Mouse (Mus musculus) liver, embryonic 15.5 days (tissue): ENCODE measurements at regions not wholly inside any gene's neighbourhood (a gene's known extent, or its start where the extent isn't known, plus 50 kb on each side); places are given as distances from the start of the nearest gene placed in this dataset.

Source experiments
- ATAC-seq: fragments of 200-750 bp; cut with Nextera tagmentation; 2 replicates; pipeline ENCODE4 v1.8.0; 2017; ENCODE audit warnings: moderate number of reproducible peaks, mild to moderate bottlenecking, moderate library complexity; ENCODE audit not compliant: insufficient read depth
- H3K27ac ChIP-seq: fragments of 300-500 bp; sonication (generic); replicated peaks from 2 replicates; pipeline ENCODE4 v1.5.1; 2015; ENCODE audit warnings: mild to moderate bottlenecking, inconsistent platforms
- H3K27me3 ChIP-seq: fragments of 300-500 bp; sonication (generic); 2 replicates; pipeline ENCODE4 v1.6.1; 2015; ENCODE audit warnings: mild to moderate bottlenecking, inconsistent platforms
- H3K36me3 ChIP-seq: fragments of 300-500 bp; sonication (generic); replicated peaks from 2 replicates; pipeline ENCODE4 v1.6.1; 2015; ENCODE audit warnings: moderate library complexity, mild to moderate bottlenecking, inconsistent platforms
- H3K4me1 ChIP-seq: fragments of 300-500 bp; sonication (generic); replicated peaks from 2 replicates; pipeline ENCODE4 v1.6.1; 2015; ENCODE audit warnings: inconsistent platforms
- H3K4me2 ChIP-seq: fragments of 300-500 bp; sonication (generic); 2 replicates; pipeline ENCODE4 v1.6.1; 2015; ENCODE audit warnings: moderate library complexity, mild to moderate bottlenecking, inconsistent platforms
- H3K4me3 ChIP-seq: fragments of 300-500 bp; sonication (generic); replicated peaks from 2 replicates; pipeline ENCODE4 v1.5.1; 2015; ENCODE audit warnings: mild to moderate bottlenecking, inconsistent platforms
- H3K9ac ChIP-seq: fragments of 300-500 bp; sonication (generic); 2 replicates; pipeline ENCODE4 v1.6.1; 2015; ENCODE audit warnings: moderate library complexity, mild to moderate bottlenecking, inconsistent platforms
- H3K9me3 ChIP-seq: fragments of 300-500 bp; sonication (generic); replicated peaks from 2 replicates; pipeline ENCODE4 v1.6.1; 2016; ENCODE audit warnings: inconsistent platforms
- WGBS: fragments of 180-500 bp; shearing (Covaris S2); methylation state at CpG from one replicate; pipeline ENCODE4 v1.1.7; 2015; ENCODE audit warnings: mixed read lengths; ENCODE audit not compliant: insufficient replicate concordance; 5-methylcytosine and 5-hydroxymethylcytosine counted together

DNA sequence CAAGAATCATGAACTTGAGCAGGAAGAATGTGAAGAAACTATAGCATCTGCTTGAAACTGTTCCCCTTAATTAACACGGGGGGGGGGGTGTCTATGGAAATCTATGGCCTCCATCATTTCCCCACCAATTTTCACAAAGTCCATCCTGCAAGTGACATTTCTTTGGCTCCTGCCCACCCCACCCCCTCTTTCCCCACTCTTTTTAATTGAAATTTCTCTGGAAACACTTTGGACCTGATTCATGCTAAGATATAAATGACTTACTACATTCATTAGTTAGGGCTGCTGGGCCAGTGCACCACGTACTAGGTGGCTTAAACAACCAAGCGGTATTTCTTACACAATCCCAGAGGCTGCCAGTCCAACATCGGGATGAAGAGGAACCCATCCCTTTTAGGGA is 169.4 kb downstream of the Sox9 start:
- H3K36me3 ChIP-seq = no peaks in the 10 kb centered on the region
- H3K27ac ChIP-seq = no peak overlapping the region
- no peak overlapping the region for H3K4me2 ChIP-seq
- no peak overlapping the region for H3K4me3 ChIP-seq
- WGBS = 46% methylated on average over 4 of the region's 4 CpGs
- no peaks in the 10 kb centered on the region for H3K9me3 ChIP-seq
- no peaks in the 10 kb centered on the region for H3K27me3 ChIP-seq
- no peak for ATAC-seq
- H3K4me1 ChIP-seq = no peaks in the 10 kb centered on the region
- no peak overlapping the region for H3K9ac ChIP-seq

DNA sequence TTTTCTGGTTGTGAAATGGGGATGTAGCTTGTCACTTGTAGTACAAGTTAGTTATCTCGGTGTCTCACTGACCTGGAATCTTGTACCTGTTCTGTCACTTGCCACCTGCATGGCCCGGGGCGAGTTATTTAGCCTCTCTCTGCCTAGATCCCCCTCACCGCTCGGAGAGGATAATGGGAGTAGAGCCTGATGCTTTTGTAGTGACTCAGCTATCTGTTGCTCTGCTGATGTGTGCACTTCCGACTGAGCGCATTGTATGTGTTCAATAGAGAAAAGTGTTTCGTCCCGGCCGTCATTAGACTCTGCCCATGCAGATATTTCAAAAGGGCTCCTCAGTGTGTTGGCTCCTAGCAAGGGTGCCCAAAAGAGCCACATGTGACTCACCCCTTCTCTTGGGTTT is 170.3 kb downstream of the Sox9 start:
- Histone ChIP-seq H3K4me3 (no peak overlapping the region), H3K4me1 (no peaks in the 10 kb centered on the region), H3K9ac (no peak overlapping the region), H3K4me2 (no peak overlapping the region), H3K27ac (no peak overlapping the region), H3K9me3 (no peaks in the 10 kb centered on the region), H3K36me3 (no peaks in the 10 kb centered on the region), H3K27me3 (no peaks in the 10 kb centered on the region)
- ATAC-seq = no peak
- 66% methylated on average over 10 of the region's 10 CpGs for WGBS

GRCm38 (mm10) chr11:112953491-112953890 is 171.5 kb downstream of the Sox9 start:
- Histone ChIP-seq H3K4me3 (no peak overlapping the region), H3K36me3 (no peaks in the 10 kb centered on the region), H3K4me1 (no peaks in the 10 kb centered on the region), H3K9ac (no peak overlapping the region), H3K27ac (no peak overlapping the region), H3K4me2 (no peak overlapping the region), H3K27me3 (no peaks in the 10 kb centered on the region), H3K9me3 (no peaks in the 10 kb centered on the region)
- ATAC-seq = no peak
- 59% methylated on average over 4 of the region's 4 CpGs for WGBS

- Histone ChIP-seq H3K4me1 (no peaks in the 10 kb centered on the region), H3K9me3 (no peaks in the 10 kb centered on the region), H3K27ac (no peak overlapping the region), H3K36me3 (no peaks in the 10 kb centered on the region), H3K4me3 (no peak overlapping the region), H3K4me2 (no peak overlapping the region), H3K9ac (no peak overlapping the region), H3K27me3 (no peaks in the 10 kb centered on the region; the same call in 1 of the 2 replicates)
- 50% methylated on average over 5 of the region's 5 CpGs for WGBS
- ATAC-seq = no peak
Observed at GRCm38 (mm10) chr11:112956748-112957440, 174.9 kb downstream of the Sox9 start.

DNA sequence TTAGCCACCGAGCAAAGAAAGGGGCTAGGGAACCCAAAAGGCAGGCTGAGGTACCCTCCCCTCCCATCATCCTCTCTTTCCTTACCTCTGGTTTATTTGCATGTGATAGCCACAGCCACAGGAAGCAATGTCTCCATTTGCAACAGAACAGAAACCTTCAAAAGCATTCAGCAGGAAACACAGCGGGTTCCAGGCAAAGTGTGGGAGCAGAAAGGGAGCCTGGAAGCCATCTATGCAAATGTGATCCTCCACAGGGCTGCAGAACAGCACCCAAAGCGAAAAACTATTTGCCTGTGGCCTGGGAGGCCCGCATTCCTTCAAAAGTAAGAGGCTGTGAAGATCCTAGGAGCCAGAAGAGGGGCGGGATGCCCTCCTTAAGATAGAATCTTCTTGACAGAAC is 177.6 kb downstream of the Sox9 start:
- H3K27me3 ChIP-seq = no peaks in the 10 kb centered on the region; the same call in 1 of the 2 replicates
- no peaks in the 10 kb centered on the region for H3K36me3 ChIP-seq
- no peak overlapping the region for H3K27ac ChIP-seq
- H3K9ac ChIP-seq = no peak overlapping the region
- no peaks in the 10 kb centered on the region for H3K9me3 ChIP-seq
- H3K4me2 ChIP-seq = no peak overlapping the region
- WGBS = 5% methylated on average over 5 of the region's 5 CpGs
- no peaks in the 10 kb centered on the region for H3K4me1 ChIP-seq
- no peak for ATAC-seq
- H3K4me3 ChIP-seq = no peak overlapping the region

DNA sequence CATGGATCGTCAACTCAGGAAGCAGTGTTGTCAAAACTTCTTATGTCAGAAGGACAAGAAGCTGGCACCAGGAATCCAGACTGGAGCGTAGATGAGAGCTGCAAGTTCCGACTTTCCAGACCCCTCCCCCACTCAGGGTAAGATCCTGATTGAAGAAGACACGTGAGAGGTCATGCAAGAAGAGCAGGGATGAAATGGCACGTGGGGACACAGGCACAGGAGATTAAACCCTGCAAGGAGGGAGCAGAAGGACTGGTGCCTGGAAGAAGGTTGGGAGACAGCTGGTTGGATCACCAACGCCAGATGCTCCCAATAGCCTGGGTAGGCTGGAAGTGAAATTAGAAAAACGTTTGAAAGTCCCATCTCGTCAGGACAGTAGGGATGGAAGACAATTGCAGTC is 191.3 kb downstream of the Sox9 start:
- ATAC-seq = no peak
- Histone ChIP-seq H3K27ac (no peak overlapping the region), H3K9ac (no peak overlapping the region), H3K9me3 (no peaks in the 10 kb centered on the region), H3K4me1 (no peaks in the 10 kb centered on the region), H3K27me3 (peaks cover 14% of the 10 kb centered on the region), H3K4me3 (no peak overlapping the region), H3K4me2 (no peak overlapping the region), H3K36me3 (no peaks in the 10 kb centered on the region)
- 46% methylated on average over 8 of the region's 8 CpGs for WGBS

DNA sequence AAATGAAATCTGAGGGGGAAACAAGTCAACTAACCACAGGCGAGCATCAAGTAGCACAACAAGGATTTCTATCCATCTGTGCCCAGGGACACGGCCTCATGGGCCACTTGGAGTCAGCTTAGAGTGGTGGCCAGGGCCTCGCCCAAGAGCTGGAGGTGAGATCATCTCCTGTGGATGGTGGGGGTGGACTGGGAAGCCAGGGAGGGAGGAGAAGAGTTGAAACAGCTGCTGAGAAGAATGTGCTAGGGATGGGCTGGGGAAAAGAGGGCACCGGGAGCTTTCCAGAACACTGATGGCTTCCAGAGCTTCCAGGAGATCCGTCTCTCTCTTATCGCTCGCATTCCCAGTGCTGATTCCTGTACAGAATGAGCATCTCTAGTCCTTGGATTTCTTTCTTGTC is 192.9 kb downstream of the Sox9 start:
- Histone ChIP-seq H3K4me3 (no peak overlapping the region), H3K9me3 (no peaks in the 10 kb centered on the region), H3K27me3 (peaks cover 20% of the 10 kb centered on the region), H3K4me1 (no peaks in the 10 kb centered on the region), H3K4me2 (no peak overlapping the region), H3K36me3 (no peaks in the 10 kb centered on the region), H3K27ac (no peak overlapping the region), H3K9ac (no peak overlapping the region)
- ATAC-seq = no peak
- 77% methylated on average over 7 of the region's 7 CpGs for WGBS

DNA sequence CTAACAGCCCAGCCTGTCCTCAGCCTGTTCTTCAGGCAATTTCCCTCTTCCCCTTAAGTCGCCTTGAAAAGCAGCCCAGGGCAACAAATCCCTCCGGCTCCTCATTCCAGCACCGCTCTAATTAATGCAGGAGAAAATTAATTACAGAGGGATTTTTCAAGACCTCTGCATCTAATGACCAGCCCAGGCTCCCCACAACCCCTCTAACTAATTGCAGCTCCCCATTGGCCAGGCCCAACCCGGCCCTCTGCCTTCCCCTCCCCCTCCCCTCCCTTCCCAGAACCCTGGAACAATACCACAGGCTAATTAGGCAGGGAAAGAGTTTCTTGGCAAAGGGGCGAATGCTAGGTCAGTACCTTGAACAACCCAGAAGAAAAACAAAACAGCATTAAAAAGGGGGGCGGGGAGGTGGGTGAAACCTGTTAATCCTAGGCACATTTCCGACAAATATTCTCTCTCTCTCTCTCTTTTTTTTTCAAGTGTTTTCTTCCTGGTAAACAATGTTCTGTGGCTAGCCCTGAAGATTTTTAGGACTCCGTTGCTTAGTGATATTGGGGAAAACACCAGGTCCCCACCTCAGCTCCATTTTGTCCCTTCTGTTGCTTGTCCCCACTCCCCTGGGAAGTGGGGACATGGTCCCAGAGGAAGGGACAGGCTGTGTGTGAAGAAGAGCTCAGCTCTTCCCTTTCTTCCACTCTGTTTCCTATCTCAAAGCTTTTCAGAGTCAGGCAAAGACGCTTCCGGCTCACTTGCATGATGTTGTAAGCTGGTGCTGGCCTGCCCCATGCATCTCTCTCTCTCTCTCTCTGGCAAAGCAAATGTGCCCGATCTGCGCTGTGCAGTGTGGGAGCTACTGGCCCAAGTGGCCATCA is 195.1 kb downstream of the Sox9 start:
- Histone ChIP-seq H3K9ac (no peak overlapping the region), H3K4me2 (no peak overlapping the region), H3K4me3 (no peak overlapping the region), H3K36me3 (no peaks in the 10 kb centered on the region), H3K4me1 (no peaks in the 10 kb centered on the region), H3K27me3 (peaks cover 20% of the 10 kb centered on the region), H3K27ac (no peak overlapping the region), H3K9me3 (no peaks in the 10 kb centered on the region)
- WGBS = 19% methylated on average over 12 of the region's 12 CpGs
- ATAC-seq = no peak

DNA sequence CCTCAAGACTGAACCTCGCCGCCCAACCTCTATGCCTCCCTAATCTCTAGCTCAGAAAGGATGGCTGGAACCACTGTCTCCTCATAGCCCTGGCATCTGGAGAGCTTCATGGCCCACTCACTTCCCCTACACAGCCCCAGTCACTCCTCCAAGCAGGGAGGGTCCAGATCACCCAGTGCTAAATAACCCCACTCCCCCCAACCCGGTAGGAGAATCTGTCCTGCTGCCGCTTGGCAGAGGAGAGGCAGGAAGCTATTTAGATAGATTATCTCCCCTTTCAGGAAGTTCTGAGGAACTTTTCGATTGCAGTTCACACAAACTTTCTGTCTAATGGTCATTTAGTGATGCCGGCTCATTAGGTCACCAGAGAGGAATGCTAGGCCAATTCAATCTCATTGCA is 196.9 kb downstream of the Sox9 start:
- no peak overlapping the region for H3K4me2 ChIP-seq
- H3K36me3 ChIP-seq = no peaks in the 10 kb centered on the region
- no peaks in the 10 kb centered on the region for H3K4me1 ChIP-seq
- H3K4me3 ChIP-seq = no peak overlapping the region
- H3K27ac ChIP-seq = no peak overlapping the region
- peaks cover 20% of the 10 kb centered on the region for H3K27me3 ChIP-seq
- H3K9me3 ChIP-seq = no peaks in the 10 kb centered on the region
- WGBS = 12% methylated on average over 6 of the region's 6 CpGs
- no peak for ATAC-seq
- H3K9ac ChIP-seq = no peak overlapping the region

GRCm38 (mm10) chr11:112979413-112979812 is 197.4 kb downstream of the Sox9 start:
- no peak for ATAC-seq
- WGBS = 51% methylated on average over 10 of the region's 10 CpGs
- no peak overlapping the region for H3K4me3 ChIP-seq
- H3K27ac ChIP-seq = no peak overlapping the region
- no peaks in the 10 kb centered on the region for H3K9me3 ChIP-seq
- H3K27me3 ChIP-seq = peaks cover 20% of the 10 kb centered on the region
- H3K9ac ChIP-seq = no peak overlapping the region
- H3K36me3 ChIP-seq = no peaks in the 10 kb centered on the region
- H3K4me2 ChIP-seq = no peak overlapping the region
- H3K4me1 ChIP-seq = no peaks in the 10 kb centered on the region; the same call in 1 of the 2 replicates

DNA sequence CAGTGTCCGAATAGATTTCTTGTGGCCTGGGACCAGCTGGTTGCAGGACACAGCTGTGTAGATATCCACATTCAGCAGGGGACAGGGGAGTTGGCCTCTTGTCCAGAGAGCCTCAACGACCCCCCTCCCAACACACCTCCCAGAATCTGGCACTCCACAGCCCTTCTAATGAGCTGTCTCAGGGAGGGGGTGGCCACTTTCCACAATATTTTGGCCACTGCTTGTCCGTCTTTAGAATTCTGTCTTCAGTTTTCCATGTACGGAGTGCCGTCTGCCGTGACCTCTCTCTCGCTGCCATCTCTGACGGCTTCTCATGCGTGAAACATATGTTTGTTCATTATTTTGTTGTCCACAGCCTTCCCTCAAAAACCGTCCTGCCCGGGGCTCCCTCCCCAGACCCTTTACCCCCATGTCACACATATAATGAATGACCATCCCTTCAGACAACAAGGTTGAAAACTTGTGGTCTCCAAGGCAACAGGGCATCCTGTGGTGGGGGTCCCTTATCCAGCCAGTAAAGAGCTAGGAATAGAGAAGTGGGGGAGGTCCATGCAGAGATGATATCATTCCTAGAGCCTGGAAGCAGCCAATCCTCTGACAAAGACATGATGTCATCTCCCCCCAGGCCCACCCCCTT is 200.3 kb downstream of the Sox9 start:
- H3K27me3 ChIP-seq = peaks cover 13% of the 10 kb centered on the region
- WGBS = 72% methylated on average over 11 of the region's 11 CpGs
- H3K4me3 ChIP-seq = no peak overlapping the region
- no peaks in the 10 kb centered on the region for H3K9me3 ChIP-seq
- no peaks in the 10 kb centered on the region for H3K36me3 ChIP-seq
- no peak for ATAC-seq
- no peak overlapping the region for H3K4me2 ChIP-seq
- no peaks in the 10 kb centered on the region; the same call in 1 of the 2 replicates for H3K4me1 ChIP-seq
- H3K27ac ChIP-seq = no peak overlapping the region
- no peak overlapping the region for H3K9ac ChIP-seq
